Mouse (Mus musculus) neural tube, embryonic 15.5 days (tissue): ENCODE results near the gene Dyrk3. TPM values are rescaled to one million over a fixed set of nuclear protein-coding genes. Genes with fewer than 3 reads are reported as not detected.
"Not testable (repeated sequence)": the region's sequence is repeated elsewhere in the genome, so short reads cannot be mapped to it uniquely, and the experiment has no call there.

Source experiments
- ATAC-seq: fragments of 200-750 bp; cut with Nextera tagmentation; 2 replicates; pipeline ENCODE4 v1.8.0; 2017; ENCODE audit warnings: mild to moderate bottlenecking, moderate TSS enrichment, moderate library complexity; ENCODE audit not compliant: low FRiP score
- H3K27ac ChIP-seq: fragments of 300-500 bp; sonication (generic); replicated peaks from 2 replicates; pipeline ENCODE4 v1.5.1; 2015; ENCODE audit warnings: mild to moderate bottlenecking, inconsistent platforms
- H3K27me3 ChIP-seq: fragments of 300-500 bp; sonication (generic); replicated peaks from 2 replicates; pipeline ENCODE4 v1.6.1; 2015; ENCODE audit warnings: inconsistent platforms
- H3K36me3 ChIP-seq: fragments of 300-500 bp; sonication (generic); 2 replicates; pipeline ENCODE4 v1.6.1; 2015; ENCODE audit warnings: inconsistent platforms
- H3K4me1 ChIP-seq: fragments of 300-500 bp; sonication (generic); 2 replicates; pipeline ENCODE4 v1.6.1; 2015; ENCODE audit warnings: inconsistent platforms
- H3K4me2 ChIP-seq: fragments of 300-500 bp; sonication (generic); 2 replicates; pipeline ENCODE4 v1.6.1; 2015; ENCODE audit warnings: inconsistent platforms, mild to moderate bottlenecking, moderate library complexity
- H3K4me3 ChIP-seq: fragments of 300-500 bp; sonication (generic); replicated peaks from 2 replicates; pipeline ENCODE4 v1.5.1; 2015; ENCODE audit warnings: mild to moderate bottlenecking, inconsistent platforms
- H3K9ac ChIP-seq: fragments of 300-500 bp; sonication (generic); replicated peaks from 2 replicates; pipeline ENCODE4 v1.6.1; 2015; ENCODE audit warnings: mild to moderate bottlenecking, inconsistent platforms
- H3K9me3 ChIP-seq: fragments of 300-500 bp; sonication (generic); replicated peaks from 2 replicates; pipeline ENCODE4 v1.6.1; 2016; ENCODE audit warnings: inconsistent platforms
- whole genome bisulfite sequencing: fragments of 180-500 bp; shearing (Covaris S2); methylation state at CpG from one replicate; pipeline ENCODE4 v1.1.7; 2015; ENCODE audit warnings: mixed read lengths; 5-methylcytosine and 5-hydroxymethylcytosine counted together
- polyA plus RNA-seq: library from polyadenylated mRNA; unstranded; fragments of >200 nt; fragmentation: Nextera tagmentation; extraction: Ambion mirVana; gene quantifications from 2 replicates; pipeline ENCODE4 v1.2.1, GENCODE M21; 2015

The Dyrk3 gene
- polyA plus RNA-seq, 1 experiment from 2014 or later = 14.0 TPM

GRCm38 (mm10) chr1:131149496-131149895 is 11.4 kb upstream of the Dyrk3 start:
- ATAC-seq = no peak
- H3K4me1 ChIP-seq = peaks cover 12% of the 10 kb centered on the region
- no peak overlapping the region for H3K4me3 ChIP-seq
- no peaks in the 10 kb centered on the region for H3K9me3 ChIP-seq
- WGBS = 67% methylated on average over 1 of the region's 1 CpGs
- H3K36me3 ChIP-seq = no peaks in the 10 kb centered on the region
- H3K27ac ChIP-seq = no peak overlapping the region
- H3K27me3 ChIP-seq = no peaks in the 10 kb centered on the region
- no peak overlapping the region for H3K9ac ChIP-seq
- no peak overlapping the region for H3K4me2 ChIP-seq

- WGBS = 87% methylated on average over 3 of the region's 3 CpGs
- H3K27me3 ChIP-seq = no peaks in the 10 kb centered on the region
Measured at GRCm38 (mm10) chr1:131146181-131146614, 8.1 kb upstream of the Dyrk3 start.

GRCm38 (mm10) chr1:131145222-131145621 is 7.1 kb upstream of the Dyrk3 start:
- not testable (repeated sequence) for H3K27ac ChIP-seq, H3K27me3 ChIP-seq, H3K9ac ChIP-seq, ATAC-seq, H3K9me3 ChIP-seq, H3K4me1 ChIP-seq, H3K4me3 ChIP-seq, H3K4me2 ChIP-seq, H3K36me3 ChIP-seq
- 91% methylated on average over 3 of the region's 3 CpGs for WGBS

More at GRCm38 (mm10) chr1:131146181-131146614, 8.1 kb upstream of the Dyrk3 start:
- Histone ChIP-seq H3K9ac (no peak overlapping the region), H3K36me3 (no peaks in the 10 kb centered on the region), H3K4me2 (no peak overlapping the region), H3K9me3 (no peaks in the 10 kb centered on the region), H3K4me3 (no peak overlapping the region), H3K4me1 (no peaks in the 10 kb centered on the region), H3K27ac (no peak overlapping the region)
- no peak for ATAC-seq

GRCm38 (mm10) chr1:131142472-131142871 is 4.3 kb upstream of the Dyrk3 start:
- WGBS = 93% methylated on average over 1 of the region's 1 CpGs

GRCm38 (mm10) chr1:131141449-131141848 is 3.3 kb upstream of the Dyrk3 start:
- Histone ChIP-seq H3K4me2 (no peak overlapping the region), H3K9ac (no peak overlapping the region), H3K36me3 (no peaks in the 10 kb centered on the region), H3K27ac (no peak overlapping the region), H3K4me3 (no peak overlapping the region), H3K4me1 (peaks cover 18% of the 10 kb centered on the region), H3K9me3 (no peaks in the 10 kb centered on the region), H3K27me3 (no peaks in the 10 kb centered on the region)
- ATAC-seq = no peak
- 74% methylated on average over 2 of the region's 2 CpGs for WGBS

More at GRCm38 (mm10) chr1:131142472-131142871, 4.3 kb upstream of the Dyrk3 start:
- no peaks in the 10 kb centered on the region for H3K36me3 ChIP-seq
- no peak overlapping the region for H3K4me3 ChIP-seq
- no peaks in the 10 kb centered on the region for H3K9me3 ChIP-seq
- no peak for ATAC-seq
- H3K4me1 ChIP-seq = peaks cover 9% of the 10 kb centered on the region
- H3K27me3 ChIP-seq = no peaks in the 10 kb centered on the region
- no peak overlapping the region for H3K4me2 ChIP-seq
- no peak overlapping the region for H3K27ac ChIP-seq
- H3K9ac ChIP-seq = no peak overlapping the region

- Histone ChIP-seq H3K4me1 (peaks cover 34% of the 10 kb centered on the region), H3K36me3 (no peaks in the 10 kb centered on the region), H3K4me2 (peak overlapping the region; percentile 75), H3K4me3 (peak overlapping the region; percentile 85; the same call in 1 of the 2 replicates), H3K27ac (peak overlapping the region; percentile 92), H3K9ac (no peak overlapping the region), H3K27me3 (no peaks in the 10 kb centered on the region), H3K9me3 (no peaks in the 10 kb centered on the region)
- 70% methylated on average over 11 of the region's 11 CpGs for WGBS
- no peak for ATAC-seq
Measured at GRCm38 (mm10) chr1:131139102-131140095, 1.3 kb upstream of the Dyrk3 start.

- H3K9me3 ChIP-seq = no peaks in the 10 kb centered on the region
- H3K27ac ChIP-seq = peak overlapping the region; percentile 92
- H3K36me3 ChIP-seq = 0 out of 2 replicates have a peak, but pooled peaks cover 2% of the 10 kb centered on the region
- peak overlapping the region; percentile 73 for H3K9ac ChIP-seq
- 1% methylated on average over 27 of the region's 36 CpGs for WGBS
- H3K4me3 ChIP-seq = peak overlapping the region; percentile 85
- no peaks in the 10 kb centered on the region for H3K27me3 ChIP-seq
- ATAC-seq = peak; percentile 86
- H3K4me1 ChIP-seq = peaks cover 40% of the 10 kb centered on the region
- peak overlapping the region; percentile 75 for H3K4me2 ChIP-seq
Measured at GRCm38 (mm10) chr1:131137717-131138118, 422 bp downstream of the Dyrk3 start.

- Histone ChIP-seq H3K4me1 (peaks cover 40% of the 10 kb centered on the region), H3K27me3 (no peaks in the 10 kb centered on the region), H3K9me3 (no peaks in the 10 kb centered on the region), H3K27ac (peak overlapping the region; percentile 39; the same call in 1 of the 2 replicates), H3K4me2 (peak overlapping the region; percentile 75), H3K9ac (peak overlapping the region; percentile 41; the same call in 1 of the 2 replicates), H3K36me3 (0 out of 2 replicates have a peak, but pooled peaks cover 2% of the 10 kb centered on the region), H3K4me3 (peak overlapping the region; percentile 85)
- ATAC-seq = no peak
- 7% methylated on average over 5 of the region's 5 CpGs for WGBS
Measured at GRCm38 (mm10) chr1:131137111-131137510, 1.0 kb downstream of the Dyrk3 start.

- WGBS = 80% methylated on average over 10 of the region's 10 CpGs
- 0 out of 2 replicates have a peak overlapping the region, but pooled peaks have one; percentile 41 for H3K9ac ChIP-seq
- peak overlapping the region; percentile 85; the same call in 1 of the 2 replicates for H3K4me3 ChIP-seq
- no peaks in the 10 kb centered on the region for H3K27me3 ChIP-seq
- no peaks in the 10 kb centered on the region for H3K9me3 ChIP-seq
- no peak for ATAC-seq
- H3K4me1 ChIP-seq = peaks cover 40% of the 10 kb centered on the region
- no peak overlapping the region for H3K27ac ChIP-seq
- H3K36me3 ChIP-seq = 0 out of 2 replicates have a peak, but pooled peaks cover 2% of the 10 kb centered on the region
- H3K4me2 ChIP-seq = peak overlapping the region; percentile 75
Measured at GRCm38 (mm10) chr1:131135960-131136629, 2.0 kb downstream of the Dyrk3 start.

- H3K27ac ChIP-seq = no peak overlapping the region
- H3K9me3 ChIP-seq = no peaks in the 10 kb centered on the region
- ATAC-seq = no peak
- WGBS = 44% methylated on average over 8 of the region's 8 CpGs
- H3K4me1 ChIP-seq = peaks cover 40% of the 10 kb centered on the region
- peak overlapping the region; percentile 11; the same call in 1 of the 2 replicates for H3K4me2 ChIP-seq
- H3K27me3 ChIP-seq = no peaks in the 10 kb centered on the region
- peaks cover 9% of the 10 kb centered on the region for H3K36me3 ChIP-seq
- no peak overlapping the region for H3K4me3 ChIP-seq
- no peak overlapping the region for H3K9ac ChIP-seq
Measured at GRCm38 (mm10) chr1:131134942-131135522, 3.1 kb downstream of the Dyrk3 start.

GRCm38 (mm10) chr1:131134231-131134630 is 3.9 kb downstream of the Dyrk3 start:
- H3K36me3 ChIP-seq = peaks cover 17% of the 10 kb centered on the region
- peak overlapping the region; percentile 4; the same call in 1 of the 2 replicates for H3K4me2 ChIP-seq
- no peaks in the 10 kb centered on the region for H3K9me3 ChIP-seq
- no peak overlapping the region for H3K4me3 ChIP-seq
- H3K27ac ChIP-seq = no peak overlapping the region; the same call in 1 of the 2 replicates
- no peak for ATAC-seq
- peaks cover 39% of the 10 kb centered on the region for H3K4me1 ChIP-seq
- no peaks in the 10 kb centered on the region for H3K27me3 ChIP-seq
- H3K9ac ChIP-seq = no peak overlapping the region
- WGBS = 39% methylated on average over 6 of the region's 6 CpGs
